Mouse (Mus musculus): ENCODE data around the gene Hist1h1e. TPM values are rescaled to one million over a fixed set of nuclear protein-coding genes. Genes with fewer than 3 reads are reported as not detected.
"Not testable (repeated sequence)": the region's sequence is repeated elsewhere in the genome, so short reads cannot be mapped to it uniquely, and the experiment has no call there.

Gene Hist1h1e
- polyA plus RNA-seq, 1 experiment from 2014 or later = 17.8 TPM

GRCm38 (mm10) chr13:23575864-23576313 is 46.5 kb downstream of the Hist1h1e start:
- H3K4me1 ChIP-seq (ENCODE audit: control insufficient read depth, insufficient read depth, low read length) = peaks cover 29% of the 10 kb centered on the region
- not testable (repeated sequence) for DNase-seq (ENCODE audit: low spot score); H3K9me3 ChIP-seq (replicated peaks; ENCODE audit: control insufficient read depth, low read length); H3K27me3 ChIP-seq (replicated peaks; ENCODE audit: control insufficient read depth, insufficient read depth, low read length); H3K36me3 ChIP-seq (ENCODE audit: control insufficient read depth, insufficient read depth, low read length); ATAC-seq
- H3K27ac ChIP-seq (ENCODE audit: low read depth, low read length) = peak overlapping the region; percentile 78
- H3K9ac ChIP-seq (ENCODE audit: low read length) = peak overlapping the region; percentile 74
- H3K4me2 ChIP-seq (ENCODE audit: low read length) = peak overlapping the region; percentile 77
- 0% methylated on average over 8 of the region's 40 CpGs for WGBS
- peak overlapping the region; percentile 37 for H3K4me3 ChIP-seq (ENCODE audit: low read depth, low read length)

DNA sequence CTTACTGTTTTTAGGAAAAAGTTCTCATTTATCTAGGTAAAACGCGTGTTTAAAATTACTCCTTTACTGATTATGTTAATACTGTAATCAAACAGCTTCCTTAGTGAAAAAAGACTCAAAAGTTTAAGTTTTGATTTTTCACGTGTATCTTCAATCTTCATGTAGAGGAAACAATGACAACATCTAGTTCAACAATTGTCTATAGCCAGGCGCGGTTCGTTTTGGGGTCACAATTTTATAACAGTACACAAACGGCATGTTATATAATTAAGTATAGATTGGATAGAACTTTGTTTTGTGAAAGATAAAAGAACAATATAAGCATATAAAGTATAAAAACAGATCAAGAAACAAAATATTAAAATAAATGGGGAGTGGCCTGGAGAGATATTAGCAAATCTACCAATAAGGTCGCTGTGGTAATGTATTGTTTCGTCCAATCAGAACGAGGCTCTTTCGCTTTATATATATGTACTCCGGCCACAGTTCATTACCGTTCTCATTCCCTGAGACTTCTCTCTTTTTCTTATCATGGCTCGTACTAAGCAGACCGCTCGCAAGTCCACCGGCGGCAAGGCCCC is 47.0 kb downstream of the Hist1h1e start, which contains the start of gene Hist1h3d:
Gene Hist1h3d (plus strand): TSS at position 493 of the 581 bp plus-strand sequence.
- Histone ChIP-seq H3K9ac (ENCODE audit: low read length) (peak within 1 kb of the TSS; percentile 74), H3K4me3 (ENCODE audit: low read depth, low read length) (peak within 1 kb of the TSS; percentile 37), H3K27ac (ENCODE audit: low read depth, low read length) (peak within 1 kb of the TSS; percentile 84), H3K27me3 (replicated peaks; ENCODE audit: control insufficient read depth, insufficient read depth, low read length) (no peaks in the 10 kb centered on the region), H3K4me1 (ENCODE audit: control insufficient read depth, insufficient read depth, low read length) (peaks cover 28% of the 10 kb centered on the region), H3K4me2 (ENCODE audit: low read length) (peak within 1 kb of the TSS; percentile 77), H3K36me3 (ENCODE audit: control insufficient read depth, insufficient read depth, low read length) (no peaks in the 10 kb centered on the region), H3K9me3 (replicated peaks; ENCODE audit: control insufficient read depth, low read length) (no peaks in the 10 kb centered on the region)
- peak; percentile 96 for DNase-seq (ENCODE audit: low spot score)
- peak; percentile 53 for ATAC-seq
- WGBS = 0% methylated on average over 17 of the region's 18 CpGs

DNA sequence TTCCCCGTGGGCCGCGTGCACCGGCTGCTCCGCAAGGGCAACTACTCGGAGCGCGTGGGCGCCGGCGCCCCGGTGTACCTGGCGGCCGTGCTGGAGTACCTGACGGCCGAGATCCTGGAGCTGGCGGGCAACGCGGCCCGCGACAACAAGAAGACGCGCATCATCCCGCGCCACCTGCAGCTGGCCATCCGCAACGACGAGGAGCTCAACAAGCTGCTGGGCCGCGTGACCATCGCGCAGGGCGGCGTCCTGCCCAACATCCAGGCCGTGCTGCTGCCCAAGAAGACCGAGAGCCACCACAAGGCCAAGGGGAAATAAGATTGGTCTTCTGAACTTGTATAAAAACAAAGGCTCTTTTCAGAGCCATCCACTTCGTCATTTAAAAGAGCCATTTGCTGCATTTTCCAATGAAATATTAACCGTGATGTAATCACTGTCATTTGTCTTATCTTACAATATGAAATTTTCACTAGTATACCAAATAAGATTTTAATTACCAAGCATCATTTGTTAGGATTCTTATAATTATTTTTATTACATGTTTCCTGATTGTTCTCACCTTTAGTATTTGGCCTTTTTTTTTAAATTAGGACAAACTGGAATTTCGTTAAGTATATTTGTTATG is 47.7 kb downstream of the Hist1h1e start:
- DNase-seq (ENCODE audit: low spot score) = peak; percentile 43
- not testable (repeated sequence) for ATAC-seq; H3K27me3 ChIP-seq (replicated peaks; ENCODE audit: control insufficient read depth, insufficient read depth, low read length); H3K36me3 ChIP-seq (ENCODE audit: control insufficient read depth, insufficient read depth, low read length); H3K9me3 ChIP-seq (replicated peaks; ENCODE audit: control insufficient read depth, low read length)
- Histone ChIP-seq H3K27ac (ENCODE audit: low read depth, low read length) (peak overlapping the region; percentile 84), H3K9ac (ENCODE audit: low read length) (peak overlapping the region; percentile 54; the same call in 1 of the 2 replicates), H3K4me2 (ENCODE audit: low read length) (peak overlapping the region; percentile 83), H3K4me1 (ENCODE audit: control insufficient read depth, insufficient read depth, low read length) (peaks cover 28% of the 10 kb centered on the region), H3K4me3 (ENCODE audit: low read depth, low read length) (peak overlapping the region; percentile 37)
- WGBS = under 1% methylated on average over 6 of the region's 39 CpGs

DNA sequence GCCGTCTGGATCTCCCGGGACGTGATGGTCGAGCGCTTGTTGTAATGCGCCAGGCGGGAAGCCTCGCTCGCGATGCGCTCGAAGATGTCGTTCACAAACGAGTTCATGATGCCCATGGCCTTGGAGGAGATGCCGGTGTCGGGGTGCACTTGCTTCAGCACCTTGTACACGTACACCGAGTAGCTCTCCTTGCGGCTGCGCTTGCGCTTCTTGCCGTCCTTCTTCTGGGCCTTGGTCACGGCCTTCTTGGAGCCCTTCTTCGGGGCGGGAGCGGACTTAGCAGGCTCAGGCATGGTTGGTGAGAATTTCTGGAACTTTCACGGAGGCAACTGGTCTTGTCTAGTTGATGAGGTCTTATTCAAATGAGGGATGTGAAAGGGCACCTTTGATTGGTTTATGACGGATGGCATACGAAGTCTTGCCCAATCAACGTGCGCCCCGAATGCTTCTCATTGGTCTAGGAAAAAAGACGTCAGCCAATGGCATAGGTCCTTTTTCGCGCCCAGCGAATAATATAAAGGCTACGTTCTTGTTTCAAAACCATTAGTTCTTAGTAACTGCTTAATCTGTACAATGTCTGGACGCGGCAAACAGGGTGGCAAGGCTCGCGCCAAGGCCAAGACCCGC is 48.3 kb downstream of the Hist1h1e start, which contains the start of the genes Hist1h2bf and Hist1h2ad:
Gene Hist1h2bf (minus strand): TSS at position 299 of the 627 bp plus-strand sequence.
Gene Hist1h2ad (plus strand): TSS at position 484 of the 627 bp plus-strand sequence.
- peak within 1 kb of the TSS; percentile 93 for H3K27ac ChIP-seq (ENCODE audit: low read depth, low read length)
- H3K9ac ChIP-seq (ENCODE audit: low read length) = peak within 1 kb of the TSS; percentile 84
- peak within 1 kb of the TSS; percentile 83 for H3K4me2 ChIP-seq (ENCODE audit: low read length)
- H3K4me1 ChIP-seq (ENCODE audit: control insufficient read depth, insufficient read depth, low read length) = peaks cover 28% of the 10 kb centered on the region
- H3K4me3 ChIP-seq (ENCODE audit: low read depth, low read length) = peak within 1 kb of the TSS; percentile 46
- under 1% methylated on average over 22 of the region's 42 CpGs for WGBS
- DNase-seq (ENCODE audit: low spot score) (peak; percentile 100), ATAC-seq (peak; percentile 90)
- H3K27me3 ChIP-seq (replicated peaks; ENCODE audit: control insufficient read depth, insufficient read depth, low read length); H3K36me3 ChIP-seq (ENCODE audit: control insufficient read depth, insufficient read depth, low read length); H3K9me3 ChIP-seq (replicated peaks; ENCODE audit: control insufficient read depth, low read length): not testable (repeated sequence)

DNA sequence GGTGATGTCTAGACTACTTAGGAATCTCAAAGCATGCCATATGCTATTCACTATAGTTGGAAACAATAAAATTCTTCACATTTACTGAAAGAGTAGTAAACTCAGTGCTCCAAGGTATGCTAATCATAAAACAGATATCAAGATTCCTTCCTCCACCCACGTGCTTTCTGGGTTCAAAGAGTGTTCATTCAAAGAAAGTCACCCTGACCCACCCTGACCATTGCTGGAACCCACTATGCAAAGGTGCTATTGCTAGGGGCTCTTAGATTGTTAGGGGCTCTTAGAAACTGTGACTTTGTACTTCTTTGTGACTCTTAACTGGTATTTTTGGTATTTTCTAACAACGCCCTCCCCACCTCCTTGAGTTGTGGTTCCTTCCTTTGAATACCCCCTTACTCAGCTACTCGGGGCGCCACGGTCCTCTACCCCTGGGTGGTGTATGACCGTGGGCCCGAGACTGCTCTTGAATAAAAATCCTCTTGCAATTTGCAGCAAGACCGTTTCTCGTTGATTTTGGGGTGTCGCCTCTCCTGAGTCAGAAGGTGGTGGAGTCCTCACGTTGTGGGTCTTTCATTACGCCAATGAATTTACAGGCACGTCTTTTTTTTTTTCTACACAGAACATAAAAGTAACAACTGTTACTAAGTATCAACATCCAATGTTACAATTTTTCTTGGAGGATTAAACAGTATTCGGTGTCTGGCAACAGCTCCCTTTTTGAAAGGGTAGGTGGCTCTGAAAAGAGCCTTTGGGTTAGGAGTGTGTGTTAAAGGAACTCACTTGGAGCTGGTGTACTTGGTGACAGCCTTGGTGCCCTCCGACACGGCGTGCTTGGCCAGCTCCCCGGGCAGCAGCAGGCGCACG is 49.1 kb downstream of the Hist1h1e start:
- not testable (repeated sequence) for H3K36me3 ChIP-seq (ENCODE audit: control insufficient read depth, insufficient read depth, low read length); H3K9me3 ChIP-seq (replicated peaks; ENCODE audit: control insufficient read depth, low read length); ATAC-seq; H3K27me3 ChIP-seq (replicated peaks; ENCODE audit: control insufficient read depth, insufficient read depth, low read length); DNase-seq (ENCODE audit: low spot score)
- Histone ChIP-seq H3K27ac (ENCODE audit: low read depth, low read length) (peak overlapping the region; percentile 93), H3K9ac (ENCODE audit: low read length) (peak overlapping the region; percentile 84), H3K4me3 (ENCODE audit: low read depth, low read length) (peak overlapping the region; percentile 46), H3K4me1 (ENCODE audit: control insufficient read depth, insufficient read depth, low read length) (peaks cover 28% of the 10 kb centered on the region), H3K4me2 (ENCODE audit: low read length) (peak overlapping the region; percentile 83)
- 6% methylated on average over 18 of the region's 20 CpGs for WGBS

GRCm38 (mm10) chr13:23572218-23573033 is 49.9 kb downstream of the Hist1h1e start:
- Histone ChIP-seq H3K9me3 (replicated peaks; ENCODE audit: control insufficient read depth, low read length) (no peaks in the 10 kb centered on the region), H3K36me3 (ENCODE audit: control insufficient read depth, insufficient read depth, low read length) (no peaks in the 10 kb centered on the region), H3K27me3 (replicated peaks; ENCODE audit: control insufficient read depth, insufficient read depth, low read length) (no peaks in the 10 kb centered on the region), H3K27ac (ENCODE audit: low read depth, low read length) (peak overlapping the region; percentile 93), H3K4me3 (ENCODE audit: low read depth, low read length) (peak overlapping the region; percentile 46), H3K4me2 (ENCODE audit: low read length) (peak overlapping the region; percentile 83), H3K4me1 (ENCODE audit: control insufficient read depth, insufficient read depth, low read length) (peaks cover 28% of the 10 kb centered on the region), H3K9ac (ENCODE audit: low read length) (peak overlapping the region; percentile 84)
- no peak for ATAC-seq
- no peak for DNase-seq (ENCODE audit: low spot score)
- WGBS = 34% methylated on average over 2 of the region's 2 CpGs

- H3K4me1 ChIP-seq (ENCODE audit: control insufficient read depth, insufficient read depth, low read length) = peaks cover 23% of the 10 kb centered on the region
- DNase-seq (ENCODE audit: low spot score) = peak; percentile 46
- peak overlapping the region; percentile 83 for H3K4me2 ChIP-seq (ENCODE audit: low read length)
- peak overlapping the region; percentile 93 for H3K27ac ChIP-seq (ENCODE audit: low read depth, low read length)
- under 1% methylated on average over 10 of the region's 34 CpGs for WGBS
- H3K4me3 ChIP-seq (ENCODE audit: low read depth, low read length) = peak overlapping the region; percentile 46
- not testable (repeated sequence) for H3K27me3 ChIP-seq (replicated peaks; ENCODE audit: control insufficient read depth, insufficient read depth, low read length); ATAC-seq; H3K36me3 ChIP-seq (ENCODE audit: control insufficient read depth, insufficient read depth, low read length); H3K9me3 ChIP-seq (replicated peaks; ENCODE audit: control insufficient read depth, low read length)
- peak overlapping the region; percentile 84 for H3K9ac ChIP-seq (ENCODE audit: low read length)
These were observed 50.7 kb downstream of the Hist1h1e start for GRCm38 (mm10) chr13:23571504-23572217.
